Mouse (Mus musculus): ENCODE data around the gene Vps13c. TPM values are rescaled to one million over a fixed set of nuclear protein-coding genes. Genes with fewer than 3 reads are reported as not detected.
A peak's percentile ranks its signal among the peaks of the same experiment; 100 is the strongest.

The Vps13c gene
- polyA plus RNA-seq, 1 experiment = 0.94 TPM

DNA sequence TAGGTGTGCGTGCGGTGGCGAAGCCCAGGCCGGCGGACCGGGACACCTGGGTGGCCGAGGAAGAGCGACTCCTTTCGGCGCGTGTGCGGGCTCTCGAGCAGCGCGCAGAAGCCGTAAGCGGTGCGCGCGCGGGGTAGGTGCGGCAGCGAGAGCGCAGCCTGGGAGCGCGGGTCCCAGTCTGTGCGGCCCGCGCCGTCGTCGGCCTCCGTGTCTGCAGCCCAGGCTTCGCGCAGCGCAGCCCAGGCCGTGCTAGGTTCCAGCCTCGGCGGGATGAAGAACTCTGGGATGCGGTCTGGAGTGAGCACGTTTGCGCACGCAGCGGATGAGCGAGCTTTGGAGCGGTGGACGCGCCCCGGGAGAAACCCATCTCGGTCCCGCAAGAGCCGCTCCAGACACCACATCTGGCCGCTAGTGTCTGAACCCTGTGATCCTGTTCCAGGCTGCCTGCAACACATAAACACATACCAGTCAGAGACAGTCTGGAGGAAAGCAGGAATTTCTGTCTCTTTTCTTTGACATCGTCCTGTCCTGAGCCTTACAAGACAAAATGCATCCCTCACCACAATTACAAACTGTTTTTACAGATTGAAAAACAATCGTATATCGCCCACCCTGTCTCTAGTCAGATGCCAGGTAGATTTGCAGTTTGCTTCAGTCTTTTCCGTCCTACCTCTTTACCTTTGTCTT is 8.7 kb upstream of the Vps13c start:
- H3K27ac ChIP-seq (ENCODE audit: insufficient read depth, low read depth, low read length) = no peak overlapping the region
- no peaks in the 10 kb centered on the region for H3K36me3 ChIP-seq (ENCODE audit: control insufficient read depth, insufficient read depth, low read length)
- TF ChIP-seq CTCF (IDR thresholded peaks at IDR 0.05; ENCODE audit: extremely low read depth, insufficient read length, insufficient replicate concordance, low read depth, low read length) (no peak), POLR2A (IDR thresholded peaks at IDR 0.05; ENCODE audit: low read depth, low read length) (no peak)
- peak overlapping the region; percentile 57 for H3K4me3 ChIP-seq (ENCODE audit: low read depth, low read length)
- 1% methylated on average over 57 of the region's 57 CpGs for WGBS
- H3K27me3 ChIP-seq (ENCODE audit: control insufficient read depth, insufficient read depth, low read length) = no peaks in the 10 kb centered on the region
- no peaks in the 10 kb centered on the region; the same call in 1 of the 2 replicates for H3K4me1 ChIP-seq (ENCODE audit: control insufficient read depth, insufficient read depth, insufficient read length, low read length)

GRCm38 (mm10) chr9:67832046-67832605 is 8.1 kb upstream of the Vps13c start, which contains the start of gene C2cd4a:
Gene C2cd4a, minus strand, starts transcription at chr9:67832330.
- H3K4me3 ChIP-seq (ENCODE audit: low read depth, low read length) = peak within 1 kb of the TSS; percentile 57
- no peaks in the 10 kb centered on the region for H3K36me3 ChIP-seq (ENCODE audit: control insufficient read depth, insufficient read depth, low read length)
- no peak within 1 kb of the TSS for H3K27ac ChIP-seq (ENCODE audit: insufficient read depth, low read depth, low read length)
- 2% methylated on average over 20 of the region's 20 CpGs for WGBS
- H3K27me3 ChIP-seq (ENCODE audit: control insufficient read depth, insufficient read depth, low read length) = no peaks in the 10 kb centered on the region
- TF ChIP-seq CTCF (IDR thresholded peaks at IDR 0.05; ENCODE audit: extremely low read depth, insufficient read length, insufficient replicate concordance, low read depth, low read length) (no peak), POLR2A (IDR thresholded peaks at IDR 0.05; ENCODE audit: low read depth, low read length) (no peak)
- H3K4me1 ChIP-seq (ENCODE audit: control insufficient read depth, insufficient read depth, insufficient read length, low read length) = no peaks in the 10 kb centered on the region; the same call in 1 of the 2 replicates

DNA sequence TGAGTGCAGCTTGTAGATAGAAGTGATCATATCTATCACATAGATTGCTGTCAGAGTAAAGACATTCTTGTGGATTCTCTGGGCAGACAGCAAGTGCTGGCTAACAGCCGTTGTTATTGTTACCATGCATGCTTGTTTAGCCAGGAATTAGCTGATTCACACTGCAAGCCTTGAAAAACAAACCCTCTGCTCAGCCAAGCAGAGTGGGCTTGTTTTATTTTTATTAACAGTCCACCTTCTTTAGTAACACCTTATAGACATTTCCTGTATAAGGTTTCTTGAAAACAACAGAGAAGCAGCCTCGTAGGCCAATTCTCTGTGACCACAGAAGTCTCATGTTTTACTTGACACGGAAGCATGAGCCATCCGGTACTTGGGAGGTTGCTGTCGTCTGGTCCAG is 5.7 kb upstream of the Vps13c start:
- no peak overlapping the region for H3K27ac ChIP-seq (ENCODE audit: insufficient read depth, low read depth, low read length)
- no peaks in the 10 kb centered on the region for H3K36me3 ChIP-seq (ENCODE audit: control insufficient read depth, insufficient read depth, low read length)
- H3K4me1 ChIP-seq (ENCODE audit: control insufficient read depth, insufficient read depth, insufficient read length, low read length) = peaks cover 3% of the 10 kb centered on the region; the same call in 1 of the 2 replicates
- no peak overlapping the region for H3K4me3 ChIP-seq (ENCODE audit: low read depth, low read length)
- TF ChIP-seq POLR2A (IDR thresholded peaks at IDR 0.05; ENCODE audit: low read depth, low read length) (no peak), CTCF (IDR thresholded peaks at IDR 0.05; ENCODE audit: extremely low read depth, insufficient read length, insufficient replicate concordance, low read depth, low read length) (no peak)
- no peaks in the 10 kb centered on the region for H3K27me3 ChIP-seq (ENCODE audit: control insufficient read depth, insufficient read depth, low read length)
- 79% methylated on average over 5 of the region's 5 CpGs for WGBS

DNA sequence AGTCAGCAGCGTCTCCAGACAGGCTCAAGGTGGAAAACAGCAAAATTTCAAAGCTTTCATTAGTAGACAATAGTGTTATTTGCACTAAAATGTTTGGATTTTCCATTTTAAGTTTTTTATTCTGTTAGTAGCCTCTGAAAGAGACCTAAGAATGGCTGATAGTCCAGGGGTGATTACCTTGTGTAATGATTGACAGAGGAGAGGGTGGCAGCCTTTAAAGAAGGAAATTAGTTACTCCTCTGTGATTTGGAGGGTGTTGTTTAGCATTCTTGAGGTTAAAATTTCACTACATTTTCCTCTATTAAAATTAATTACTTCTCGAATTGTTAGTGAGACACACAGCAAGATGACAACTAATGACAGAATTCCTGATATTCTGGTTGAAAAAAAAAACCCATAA is 2.9 kb upstream of the Vps13c start:
- TF ChIP-seq CTCF (IDR thresholded peaks at IDR 0.05; ENCODE audit: extremely low read depth, insufficient read length, insufficient replicate concordance, low read depth, low read length) = no peak
- TF ChIP-seq POLR2A (IDR thresholded peaks at IDR 0.05; ENCODE audit: low read depth, low read length) = no peak
- Histone ChIP-seq H3K27ac (ENCODE audit: insufficient read depth, low read depth, low read length) (no peak overlapping the region), H3K36me3 (ENCODE audit: control insufficient read depth, insufficient read depth, low read length) (no peaks in the 10 kb centered on the region), H3K4me1 (ENCODE audit: control insufficient read depth, insufficient read depth, insufficient read length, low read length) (peaks cover 3% of the 10 kb centered on the region; the same call in 1 of the 2 replicates), H3K27me3 (ENCODE audit: control insufficient read depth, insufficient read depth, low read length) (no peaks in the 10 kb centered on the region), H3K4me3 (ENCODE audit: low read depth, low read length) (no peak overlapping the region)
- 40% methylated on average over 2 of the region's 2 CpGs for WGBS

DNA sequence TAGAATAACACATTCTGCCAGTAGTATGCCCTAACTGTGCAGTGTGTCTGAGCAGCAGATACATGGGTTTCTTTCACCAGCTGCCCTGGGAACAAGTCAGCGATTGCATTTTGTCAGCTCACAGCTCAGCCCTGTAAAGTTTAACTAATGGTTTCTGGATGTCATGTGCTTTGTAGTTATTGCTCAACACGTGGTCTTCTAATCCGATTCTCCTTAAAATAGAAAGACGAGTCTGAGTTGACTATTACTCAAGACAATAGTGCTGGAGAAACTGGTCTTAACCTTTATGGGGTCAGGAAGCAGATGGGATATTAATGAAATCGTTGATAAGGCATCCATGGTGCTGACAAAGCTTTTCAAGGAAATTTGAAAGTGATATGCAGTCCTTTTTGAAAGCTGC is 2.6 kb downstream of the Vps13c start:
- Histone ChIP-seq H3K4me3 (ENCODE audit: low read depth, low read length) (no peak overlapping the region), H3K4me1 (ENCODE audit: control insufficient read depth, insufficient read depth, insufficient read length, low read length) (peaks cover 3% of the 10 kb centered on the region), H3K27ac (ENCODE audit: insufficient read depth, low read depth, low read length) (no peak overlapping the region), H3K36me3 (ENCODE audit: control insufficient read depth, insufficient read depth, low read length) (no peaks in the 10 kb centered on the region), H3K27me3 (ENCODE audit: control insufficient read depth, insufficient read depth, low read length) (no peaks in the 10 kb centered on the region)
- 41% methylated on average over 5 of the region's 5 CpGs for WGBS
- TF ChIP-seq CTCF (IDR thresholded peaks at IDR 0.05; ENCODE audit: extremely low read depth, insufficient read length, insufficient replicate concordance, low read depth, low read length) (no peak), POLR2A (IDR thresholded peaks at IDR 0.05; ENCODE audit: low read depth, low read length) (no peak)

DNA sequence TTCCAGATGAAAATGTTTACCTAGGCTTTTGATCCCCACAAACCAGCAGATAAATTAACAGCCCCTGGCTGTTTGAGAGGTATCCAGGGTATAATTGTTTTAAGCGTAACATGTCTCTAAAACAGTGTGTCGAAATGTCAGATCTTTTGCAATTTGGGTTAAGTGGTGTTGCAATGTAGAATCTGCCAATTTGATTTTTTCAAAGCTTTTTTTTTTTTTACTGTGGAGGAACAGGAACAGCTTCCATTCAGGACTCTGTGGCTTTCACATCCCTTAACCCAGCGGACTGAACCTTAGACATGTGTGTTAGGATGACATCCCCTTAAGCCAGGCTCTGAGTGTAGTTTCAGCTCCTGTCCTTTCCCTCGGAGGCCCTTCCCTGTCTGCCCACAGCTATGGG is 4.8 kb downstream of the Vps13c start:
- Histone ChIP-seq H3K27me3 (ENCODE audit: control insufficient read depth, insufficient read depth, low read length) (no peaks in the 10 kb centered on the region), H3K36me3 (ENCODE audit: control insufficient read depth, insufficient read depth, low read length) (no peaks in the 10 kb centered on the region), H3K4me3 (ENCODE audit: low read depth, low read length) (no peak overlapping the region), H3K4me1 (ENCODE audit: control insufficient read depth, insufficient read depth, insufficient read length, low read length) (peaks cover 5% of the 10 kb centered on the region; the same call in 1 of the 2 replicates), H3K27ac (ENCODE audit: insufficient read depth, low read depth, low read length) (no peak overlapping the region)
- 73% methylated on average over 4 of the region's 4 CpGs for WGBS
- TF ChIP-seq POLR2A (IDR thresholded peaks at IDR 0.05; ENCODE audit: low read depth, low read length) (no peak), CTCF (IDR thresholded peaks at IDR 0.05; ENCODE audit: extremely low read depth, insufficient read length, insufficient replicate concordance, low read depth, low read length) (no peak)

DNA sequence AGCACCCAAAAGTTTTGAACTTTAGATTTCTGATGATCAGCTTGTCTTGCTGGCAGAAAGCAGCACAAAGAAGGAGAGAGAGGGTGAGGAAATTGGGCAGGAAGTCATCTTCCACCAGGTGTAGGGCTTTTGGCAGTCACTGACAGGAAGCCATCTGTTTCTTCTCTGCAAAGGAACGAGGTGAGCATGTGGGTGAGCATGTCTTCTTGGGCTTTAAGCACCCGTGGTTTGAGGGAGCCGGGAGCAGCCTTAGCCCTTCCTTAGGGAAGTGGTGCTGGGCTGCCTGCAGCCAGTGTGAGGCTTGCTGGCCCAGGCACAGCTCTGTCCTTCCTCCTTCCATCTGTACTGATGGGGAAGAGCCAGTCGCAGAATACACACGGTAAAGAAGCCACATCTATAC is 5.5 kb downstream of the Vps13c start:
- no peaks in the 10 kb centered on the region for H3K27me3 ChIP-seq (ENCODE audit: control insufficient read depth, insufficient read depth, low read length)
- no peaks in the 10 kb centered on the region for H3K36me3 ChIP-seq (ENCODE audit: control insufficient read depth, insufficient read depth, low read length)
- H3K27ac ChIP-seq (ENCODE audit: insufficient read depth, low read depth, low read length) = no peak overlapping the region
- H3K4me3 ChIP-seq (ENCODE audit: low read depth, low read length) = no peak overlapping the region
- H3K4me1 ChIP-seq (ENCODE audit: control insufficient read depth, insufficient read depth, insufficient read length, low read length) = peaks cover 5% of the 10 kb centered on the region; the same call in 1 of the 2 replicates
- TF ChIP-seq CTCF (IDR thresholded peaks at IDR 0.05; ENCODE audit: extremely low read depth, insufficient read length, insufficient replicate concordance, low read depth, low read length) (no peak), POLR2A (IDR thresholded peaks at IDR 0.05; ENCODE audit: low read depth, low read length) (no peak)
- WGBS = 61% methylated on average over 5 of the region's 5 CpGs
